In the genomic region with DNA sequence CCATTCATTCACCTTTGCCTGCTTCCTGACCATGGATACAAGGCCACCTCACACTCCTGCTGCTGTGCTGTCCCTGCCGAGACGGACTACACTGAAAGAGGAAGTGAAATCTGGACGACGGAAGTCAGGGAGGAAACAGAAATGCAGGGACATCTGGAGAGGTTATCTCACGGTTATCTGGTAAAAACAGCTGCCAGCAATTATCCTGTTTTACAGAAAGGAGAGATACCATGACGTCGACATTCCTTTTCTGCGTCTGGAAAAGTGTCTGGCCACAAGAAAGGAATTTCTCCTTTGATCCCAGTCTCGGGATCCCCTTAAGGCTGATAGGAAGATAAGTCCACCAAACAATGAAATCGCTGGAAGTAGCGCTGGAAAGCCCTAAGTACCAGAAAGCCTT, we compare ENCODE assay signal across 13 mouse cellular contexts. TPM values are rescaled to one million over a fixed set of nuclear protein-coding genes. Genes with fewer than 3 reads are reported as not detected.
A peak's percentile ranks its signal among the peaks of the same experiment; 100 is the strongest.
DNase-seq lines count a peak whose midpoint lies in the region; ATAC-seq and TF ChIP-seq lines count a peak whose summit lies in the region.
"Had no signal": no experiment of that assay in that cellular context is flagged by ENCODE, and none has a peak within 500 bp of the region (broad histone marks: within the 10 kb centered on the region; RNA-seq: fewer than 3 reads in every experiment).

No protein-coding gene starts in this region.

- peak overlapping the region; percentile 11; the same call in 1 of the 2 replicates for H3K4me2 ChIP-seq in intestine, embryonic 15.5 days (replicated peaks)
- no peak overlapping the region for H3K4me2 ChIP-seq in intestine, postnatal 0 days (replicated peaks; ENCODE audit: low read depth)
- no peak overlapping the region for H3K4me2 ChIP-seq in stomach, postnatal 0 days (replicated peaks; ENCODE audit: low read depth)
- H3K4me2 ChIP-seq: embryonic facial prominence, embryonic 15.5 days had no signal

- TF ChIP-seq EP300 in stomach, postnatal 0 days (optimal IDR thresholded peaks at IDR 0.05), result no peak

- no peaks in the 10 kb centered on the region for H3K36me3 ChIP-seq in intestine, embryonic 15.5 days
- H3K36me3 ChIP-seq in intestine, postnatal 0 days (ENCODE audit: control insufficient read depth, insufficient read depth), result no peaks in the 10 kb centered on the region
- no peaks in the 10 kb centered on the region for H3K36me3 ChIP-seq in stomach, postnatal 0 days (ENCODE audit: control insufficient read depth, insufficient read depth, low read length)
- H3K36me3 ChIP-seq: embryonic facial prominence, embryonic 15.5 days had no signal

- DNase-seq in A20 (ENCODE audit: low read depth, low spot score) (peak; percentile 27), R1 (ENCODE audit: low read depth, low spot score) (peak; percentile 74)
- peak; percentile 29 for DNase-seq in heart, postnatal 4 days
- no peak for DNase-seq in stomach, postnatal 0 days (ENCODE audit: low spot score)
- DNase-seq in cerebellum, adult 11 months, result no peak
- no peak for DNase-seq in thymus, postnatal 0 days (ENCODE audit: low spot score)
- DNase-seq: thymus, postnatal 4 days had no signal

- H3K4me3 ChIP-seq in intestine, embryonic 15.5 days (replicated peaks), result no peak overlapping the region
- H3K4me3 ChIP-seq in intestine, postnatal 0 days (ENCODE audit: low read depth, low read length), result no peak overlapping the region
- no peak overlapping the region for H3K4me3 ChIP-seq in stomach, postnatal 0 days (ENCODE audit: low read depth, low read length)
- H3K4me3 ChIP-seq: embryonic facial prominence, embryonic 15.5 days; left cerebral cortex, adult 2 months had no signal

- no peak overlapping the region for H3K9ac ChIP-seq in intestine, embryonic 15.5 days
- no peak overlapping the region for H3K9ac ChIP-seq in intestine, postnatal 0 days (ENCODE audit: low read depth, low read length)
- no peak overlapping the region for H3K9ac ChIP-seq in stomach, postnatal 0 days (ENCODE audit: low read length)
- H3K9ac ChIP-seq: embryonic facial prominence, embryonic 15.5 days had no signal

- 21% methylated on average over 11 of the region's 11 CpGs for WGBS in intestine, embryonic 15.5 days
- 13% methylated on average over 11 of the region's 11 CpGs for WGBS in intestine, postnatal 0 days
- WGBS in stomach, postnatal 0 days, result 29% methylated on average over 11 of the region's 11 CpGs

- no peaks in the 10 kb centered on the region; the same call in 1 of the 2 replicates for H3K4me1 ChIP-seq in intestine, embryonic 15.5 days (replicated peaks)
- no peaks in the 10 kb centered on the region for H3K4me1 ChIP-seq in intestine, postnatal 0 days (replicated peaks; ENCODE audit: control insufficient read depth, insufficient read depth, low read length)
- H3K4me1 ChIP-seq in stomach, postnatal 0 days (replicated peaks; ENCODE audit: control insufficient read depth, insufficient read depth), result no peaks in the 10 kb centered on the region
- H3K4me1 ChIP-seq: embryonic facial prominence, embryonic 15.5 days had no signal

- no peaks in the 10 kb centered on the region for H3K27me3 ChIP-seq in intestine, embryonic 15.5 days (replicated peaks)
- no peaks in the 10 kb centered on the region for H3K27me3 ChIP-seq in intestine, postnatal 0 days (replicated peaks; ENCODE audit: control insufficient read depth, insufficient read depth, low read length)
- H3K27me3 ChIP-seq in stomach, postnatal 0 days (ENCODE audit: control insufficient read depth, insufficient read depth, low read length), result no peaks in the 10 kb centered on the region
- H3K27me3 ChIP-seq: embryonic facial prominence, embryonic 15.5 days had no signal

- no peaks in the 10 kb centered on the region for H3K9me3 ChIP-seq in intestine, embryonic 15.5 days
- no peaks in the 10 kb centered on the region for H3K9me3 ChIP-seq in intestine, postnatal 0 days (ENCODE audit: control insufficient read depth)
- no peaks in the 10 kb centered on the region for H3K9me3 ChIP-seq in stomach, postnatal 0 days (ENCODE audit: control insufficient read depth, low read length)
- H3K9me3 ChIP-seq: embryonic facial prominence, embryonic 15.5 days had no signal

- no peak for TF ChIP-seq CTCF in intestine, postnatal 0 days (IDR thresholded peaks at IDR 0.05; ENCODE audit: low read depth)
- no peak for TF ChIP-seq CTCF in stomach, postnatal 0 days (IDR thresholded peaks at IDR 0.05; ENCODE audit: low read depth)

- ATAC-seq in intestine, embryonic 15.5 days, result no peak
- ATAC-seq in intestine, postnatal 0 days, result no peak
- ATAC-seq in stomach, postnatal 0 days (ENCODE audit: low FRiP score, low TSS enrichment), result no peak

- H3K27ac ChIP-seq in intestine, embryonic 15.5 days, result no peak overlapping the region
- no peak overlapping the region for H3K27ac ChIP-seq in intestine, postnatal 0 days (ENCODE audit: low read depth, low read length)
- H3K27ac ChIP-seq in stomach, postnatal 0 days (replicated peaks), result no peak overlapping the region
- H3K27ac ChIP-seq: embryonic facial prominence, embryonic 15.5 days; left cerebral cortex, adult 2 months had no signal

RNA-seq across cellular contexts. Expression of gene Gm19935, which starts 5.2 kb away (rescaled TPM):
- polyA plus RNA-seq in intestine, embryonic 15.5 days (2015; fragmentation: Nextera tagmentation; extraction: Ambion mirVana), result 0.15 and 0.23 TPM in 2 replicates
- polyA plus RNA-seq in intestine, postnatal 0 days (2015; fragmentation: Nextera tagmentation; extraction: Ambion mirVana), result 0.16 TPM in 1 of 2 replicates, not detected in the other
- total RNA-seq in heart, postnatal 4 days (2021), result not detected
- polyA plus RNA-seq in stomach, postnatal 0 days (2015; fragmentation: Nextera tagmentation; extraction: Ambion mirVana), result 0.13 and 0.35 TPM in 2 replicates
- polyA plus RNA-seq in thymus, postnatal 0 days (2015; fragmentation: Nextera tagmentation; extraction: Ambion mirVana), result 0.44 and 0.52 TPM in 2 replicates
- total RNA-seq: gastrocnemius, adult 8-10 months had no signal
- polyA plus RNA-seq: small intestine, adult 2 months had no signal

RNA-seq across cellular contexts. Expression of gene Chd9, which starts 5.7 kb away (rescaled TPM):
- 154 and 226 TPM in 2 replicates for polyA plus RNA-seq in intestine, embryonic 15.5 days (2015; fragmentation: Nextera tagmentation; extraction: Ambion mirVana)
- polyA plus RNA-seq in intestine, postnatal 0 days (2015; fragmentation: Nextera tagmentation; extraction: Ambion mirVana), result 234 and 236 TPM in 2 replicates
- total RNA-seq in heart, postnatal 4 days (2021), result 10 to 100 TPM; 40.7 to 43.4 TPM
- 125 and 131 TPM in 2 replicates for polyA plus RNA-seq in stomach, postnatal 0 days (2015; fragmentation: Nextera tagmentation; extraction: Ambion mirVana)
- 148 and 160 TPM in 2 replicates for polyA plus RNA-seq in thymus, postnatal 0 days (2015; fragmentation: Nextera tagmentation; extraction: Ambion mirVana)

Comparison
In these comparisons a context has a peak if more than half of its experiments do, and no peak if none do; other contexts are left out.
1. DNase-seq: peak in A20 (single experiment), R1 (single experiment) and heart, postnatal 4 days (single experiment); none in stomach, postnatal 0 days (single experiment), cerebellum, adult 11 months (single experiment) and thymus, postnatal 0 days (single experiment).